In genomic region chr19:5922119-5922942, GRCm38 (mm10) we compare ENCODE assay signal across 8 mouse cellular contexts. TPM values are rescaled to one million over a fixed set of nuclear protein-coding genes. Genes with fewer than 3 reads are reported as not detected.
DNase-seq lines count a peak whose midpoint lies in the region; ATAC-seq and TF ChIP-seq lines count a peak whose summit lies in the region.

No protein-coding gene starts in this region.

- no peak for TF ChIP-seq CTCF in forebrain, postnatal 0 days (IDR thresholded peaks at IDR 0.05; ENCODE audit: low read depth)

- H3K27ac ChIP-seq in forebrain, postnatal 0 days (ENCODE audit: low read depth, low read length): no peak overlapping the region
- no peak overlapping the region for H3K27ac ChIP-seq in forebrain, embryonic 12.5 days
- H3K27ac ChIP-seq in intestine, embryonic 16.5 days (ENCODE audit: low read length): peak overlapping the region; percentile 24; the same call in 1 of the 2 replicates

- H3K9ac ChIP-seq in forebrain, postnatal 0 days: peak overlapping the region; percentile 14; the same call in 1 of the 2 replicates
- no peak overlapping the region for H3K9ac ChIP-seq in forebrain, embryonic 12.5 days
- peak overlapping the region; percentile 54; the same call in 1 of the 2 replicates for H3K9ac ChIP-seq in intestine, embryonic 16.5 days (ENCODE audit: low read depth, low read length)

- 0 out of 2 replicates have a peak, but pooled peaks cover 3% of the 10 kb centered on the region for H3K4me1 ChIP-seq in forebrain, postnatal 0 days (ENCODE audit: insufficient read depth)
- peaks cover 19% of the 10 kb centered on the region for H3K4me1 ChIP-seq in forebrain, embryonic 12.5 days
- peaks cover 27% of the 10 kb centered on the region for H3K4me1 ChIP-seq in intestine, embryonic 16.5 days (ENCODE audit: control insufficient read depth, insufficient read depth, low read length)

- H3K4me2 ChIP-seq in forebrain, postnatal 0 days (ENCODE audit: low read depth): 0 out of 2 replicates have a peak overlapping the region, but pooled peaks have one; percentile 2
- H3K4me2 ChIP-seq in forebrain, embryonic 12.5 days: no peak overlapping the region
- peak overlapping the region; percentile 39 for H3K4me2 ChIP-seq in intestine, embryonic 16.5 days (ENCODE audit: low read depth, low read length)

- H3K36me3 ChIP-seq in forebrain, postnatal 0 days (ENCODE audit: insufficient read depth): peaks cover 12% of the 10 kb centered on the region
- no peaks in the 10 kb centered on the region for H3K36me3 ChIP-seq in forebrain, embryonic 12.5 days (replicated peaks)
- 0 out of 2 replicates have a peak, but pooled peaks cover 9% of the 10 kb centered on the region for H3K36me3 ChIP-seq in intestine, embryonic 16.5 days (ENCODE audit: control insufficient read depth, insufficient read depth, low read length)

- no peak for ATAC-seq in forebrain, postnatal 0 days
- no peak for ATAC-seq in forebrain, embryonic 12.5 days (ENCODE audit: low FRiP score)
- ATAC-seq in intestine, embryonic 16.5 days: no peak
- peak; percentile 62 for ATAC-seq in megakaryocyte-erythroid progenitor cell, adult 5-6 weeks (replicated peaks; ENCODE audit: low FRiP score, low TSS enrichment, poor library complexity, severe bottlenecking)

- intact Hi-C loops in gastrocnemius, postnatal 14 days (cut with DNase I; ENCODE audit: low total_unique reads): loop anchor here (2.0 kb wide), 1 partner anchor 34 kb away; no protein-coding TSS in a partner anchor

- no peaks in the 10 kb centered on the region for H3K27me3 ChIP-seq in forebrain, postnatal 0 days (ENCODE audit: insufficient read depth, low read length)
- peaks cover 16% of the 10 kb centered on the region for H3K27me3 ChIP-seq in forebrain, embryonic 12.5 days
- H3K27me3 ChIP-seq in intestine, embryonic 16.5 days (replicated peaks; ENCODE audit: control insufficient read depth, insufficient read depth, low read length): no peaks in the 10 kb centered on the region

- H3K9me3 ChIP-seq in forebrain, postnatal 0 days (ENCODE audit: low read length): no peaks in the 10 kb centered on the region
- no peaks in the 10 kb centered on the region for H3K9me3 ChIP-seq in forebrain, embryonic 12.5 days
- H3K9me3 ChIP-seq in intestine, embryonic 16.5 days (ENCODE audit: control insufficient read depth, low read length): no peaks in the 10 kb centered on the region

- no peak overlapping the region for H3K4me3 ChIP-seq in forebrain, postnatal 0 days (ENCODE audit: low read depth, low read length)
- no peak overlapping the region for H3K4me3 ChIP-seq in forebrain, embryonic 12.5 days (replicated peaks)
- H3K4me3 ChIP-seq in intestine, embryonic 16.5 days (ENCODE audit: low read length): 0 out of 2 replicates have a peak overlapping the region, but pooled peaks have one; percentile 5

- no peak for DNase-seq in forebrain, postnatal 0 days
- peak; percentile 53 for DNase-seq in gastrocnemius, postnatal 14 days
- DNase-seq in left cerebral cortex, adult 11 months (ENCODE audit: low spot score): no peak
- no peak for DNase-seq in layer of hippocampus, postnatal 25 days (ENCODE audit: extremely low spot score in 1 of 2, low spot score in 1 of 2)
- DNase-seq in Muller cell, postnatal 12 days (ENCODE audit: inconsistent ontology term): no peak

- 78% methylated on average over 15 of the region's 15 CpGs for WGBS in forebrain, postnatal 0 days
- WGBS in forebrain, embryonic 12.5 days: 80% methylated on average over 15 of the region's 15 CpGs
- WGBS in intestine, embryonic 16.5 days: 67% methylated on average over 15 of the region's 15 CpGs

RNA-seq across cellular contexts. Expression of gene Cdc42ep2, which starts 2.3 kb away (rescaled TPM):
- total RNA-seq in forebrain, postnatal 0 days (2014; rRNA removed): 13.3 and 18.4 TPM in 2 replicates
- 13.5 and 15.6 TPM in 2 replicates for polyA plus RNA-seq in forebrain, postnatal 0 days (2015; fragmentation: Nextera tagmentation; extraction: Ambion mirVana)
- polyA plus RNA-seq in forebrain, embryonic 12.5 days (2016; fragmentation: Nextera tagmentation; extraction: Ambion mirVana): 2.2 TPM in 2 replicates
- 10 to 100 TPM; 14.4 to 18.3 TPM for total RNA-seq in gastrocnemius, postnatal 14 days (2021)
- polyA plus RNA-seq in intestine, embryonic 16.5 days (2015; fragmentation: Nextera tagmentation; extraction: Ambion mirVana): 14.7 and 15.1 TPM in 2 replicates
- 0.77 TPM in 1 of 2 replicates, not detected in the other for total RNA-seq in megakaryocyte-erythroid progenitor cell, adult 5-6 weeks (2014; fragmentation: Nextera tagmentation)
- total RNA-seq in megakaryocyte-erythroid progenitor cell, adult 5-6 weeks (2017): not detected in 2 replicates
- total RNA-seq in layer of hippocampus, postnatal 25 days (2021): 1 to 10 TPM; 6.3 to 6.4 TPM

RNA-seq across cellular contexts. Expression of gene Dpf2, which starts 9.5 kb away (rescaled TPM):
- total RNA-seq in forebrain, postnatal 0 days (2014; rRNA removed): 52.8 and 64.5 TPM in 2 replicates
- polyA plus RNA-seq in forebrain, postnatal 0 days (2015; fragmentation: Nextera tagmentation; extraction: Ambion mirVana): 56.8 and 60.1 TPM in 2 replicates
- polyA plus RNA-seq in forebrain, embryonic 12.5 days (2016; fragmentation: Nextera tagmentation; extraction: Ambion mirVana): 184 and 203 TPM in 2 replicates
- total RNA-seq in gastrocnemius, postnatal 14 days (2021): 10 to 100 TPM; 71.9 to 78.2 TPM
- polyA plus RNA-seq in intestine, embryonic 16.5 days (2015; fragmentation: Nextera tagmentation; extraction: Ambion mirVana): 109 and 119 TPM in 2 replicates
- 91.2 and 95.9 TPM in 2 replicates for total RNA-seq in megakaryocyte-erythroid progenitor cell, adult 5-6 weeks (2014; fragmentation: Nextera tagmentation)
- total RNA-seq in megakaryocyte-erythroid progenitor cell, adult 5-6 weeks (2017): 75.0 and 124 TPM in 2 replicates
- 10 to 100 TPM; 82.5 to 95.6 TPM for total RNA-seq in layer of hippocampus, postnatal 25 days (2021)

RNA-seq across cellular contexts. Expression of gene Tigd3, which starts 28.4 kb away (rescaled TPM):
- 9.9 and 14.2 TPM in 2 replicates for total RNA-seq in forebrain, postnatal 0 days (2014; rRNA removed)
- 8.6 and 10.2 TPM in 2 replicates for polyA plus RNA-seq in forebrain, postnatal 0 days (2015; fragmentation: Nextera tagmentation; extraction: Ambion mirVana)
- polyA plus RNA-seq in forebrain, embryonic 12.5 days (2016; fragmentation: Nextera tagmentation; extraction: Ambion mirVana): 11.1 and 12.8 TPM in 2 replicates
- under 1 TPM; 0.42 to 0.66 TPM for total RNA-seq in gastrocnemius, postnatal 14 days (2021)
- 1.5 and 1.7 TPM in 2 replicates for polyA plus RNA-seq in intestine, embryonic 16.5 days (2015; fragmentation: Nextera tagmentation; extraction: Ambion mirVana)
- total RNA-seq in megakaryocyte-erythroid progenitor cell, adult 5-6 weeks (2014; fragmentation: Nextera tagmentation): 5.3 and 5.9 TPM in 2 replicates
- total RNA-seq in megakaryocyte-erythroid progenitor cell, adult 5-6 weeks (2017): 2.2 and 3.1 TPM in 2 replicates
- 1 to 10 TPM; 3.4 TPM for total RNA-seq in layer of hippocampus, postnatal 25 days (2021)

RNA-seq across cellular contexts. Expression of gene Pola2, which starts 41.7 kb away (rescaled TPM):
- 12.4 and 18.1 TPM in 2 replicates for total RNA-seq in forebrain, postnatal 0 days (2014; rRNA removed)
- polyA plus RNA-seq in forebrain, postnatal 0 days (2015; fragmentation: Nextera tagmentation; extraction: Ambion mirVana): 13.7 and 15.3 TPM in 2 replicates
- polyA plus RNA-seq in forebrain, embryonic 12.5 days (2016; fragmentation: Nextera tagmentation; extraction: Ambion mirVana): 76.8 and 80.4 TPM in 2 replicates
- 10 to 100 TPM; 10.9 to 13.2 TPM for total RNA-seq in gastrocnemius, postnatal 14 days (2021)
- 58.4 and 61.7 TPM in 2 replicates for polyA plus RNA-seq in intestine, embryonic 16.5 days (2015; fragmentation: Nextera tagmentation; extraction: Ambion mirVana)
- 134 and 164 TPM in 2 replicates for total RNA-seq in megakaryocyte-erythroid progenitor cell, adult 5-6 weeks (2014; fragmentation: Nextera tagmentation)
- 62.6 and 87.0 TPM in 2 replicates for total RNA-seq in megakaryocyte-erythroid progenitor cell, adult 5-6 weeks (2017)
- 1 to 10 TPM; 5.4 to 6.5 TPM for total RNA-seq in layer of hippocampus, postnatal 25 days (2021)

RNA-seq across cellular contexts. Expression of gene Slc25a45, which starts 44.7 kb away (rescaled TPM):
- total RNA-seq in forebrain, postnatal 0 days (2014; rRNA removed): 2.2 and 2.6 TPM in 2 replicates
- 2.0 and 2.9 TPM in 2 replicates for polyA plus RNA-seq in forebrain, postnatal 0 days (2015; fragmentation: Nextera tagmentation; extraction: Ambion mirVana)
- 1.3 and 1.8 TPM in 2 replicates for polyA plus RNA-seq in forebrain, embryonic 12.5 days (2016; fragmentation: Nextera tagmentation; extraction: Ambion mirVana)
- 1 to 10 TPM; 2.1 to 2.3 TPM for total RNA-seq in gastrocnemius, postnatal 14 days (2021)
- 3.4 and 4.1 TPM in 2 replicates for polyA plus RNA-seq in intestine, embryonic 16.5 days (2015; fragmentation: Nextera tagmentation; extraction: Ambion mirVana)
- total RNA-seq in megakaryocyte-erythroid progenitor cell, adult 5-6 weeks (2014; fragmentation: Nextera tagmentation): 10.0 and 20.1 TPM in 2 replicates
- total RNA-seq in megakaryocyte-erythroid progenitor cell, adult 5-6 weeks (2017): 11.7 and 11.9 TPM in 2 replicates
- 1 to 10 TPM; 3.1 to 3.4 TPM for total RNA-seq in layer of hippocampus, postnatal 25 days (2021)
